Mouse (Mus musculus) lung, adult 2 months (tissue): ENCODE results near the gene Gm28729.

Experiments used
- CTCF ChIP-seq: fragments of 200-500 bp; IDR thresholded peaks from 2 replicates; pipeline ENCODE4 v1.5.1; 2011; ENCODE audit warnings: mild to moderate bottlenecking, low read length, control low read depth; ENCODE audit not compliant: insufficient read depth
- POLR2A ChIP-seq: fragments of 200-500 bp; IDR thresholded peaks from 2 replicates; pipeline ENCODE4 v1.6.1; 2011; ENCODE audit warnings: low read depth, mild to moderate bottlenecking, control low read depth, low read length, borderline replicate concordance; ENCODE audit errors: extremely low read depth

- no peak for TF ChIP-seq CTCF
- no peak for TF ChIP-seq POLR2A
Observed at GRCm38 (mm10) chr9:96566470-96566996, 41.5 kb upstream of the Gm28729 start.
